Mouse (Mus musculus) activated CD4-positive, CD25-positive, alpha-beta regulatory T cell, adult 4 months (primary cell): Measurements from ENCODE around the gene Oas1h. TPM values are rescaled to one million over a fixed set of nuclear protein-coding genes. Genes with fewer than 3 reads are reported as not detected.

ENCODE experiments used
- polyA plus RNA-seq, 2 experiments: library from polyadenylated mRNA; unstranded; fragments of 100-300 nt; shearing (Covaris generic); gene quantifications; one replicate each; pipeline ENCODE4 v1.2.1; 2017

Oas1h gene
- polyA plus RNA-seq, 2 experiments from 2014 or later: not detected

Other genes starting within 250 kb of the Oas1h start
- gene Rita1, start 248.8 kb upstream of the Oas1h start, polyA plus RNA-seq: 1 to 10 TPM; 1.1 to 2.4 TPM
- gene Ddx54, start 248.7 kb upstream of the Oas1h start, polyA plus RNA-seq: 10 to 100 TPM; 11.7 to 18.4 TPM
- gene Cfap73, start 227.2 kb upstream of the Oas1h start, polyA plus RNA-seq: not detected
- 10 to 100 TPM in 1 of 2 experiments, 1 to 10 TPM in 1; 7.6 to 11.4 TPM for gene Rasal1, start 212.6 kb upstream of the Oas1h start, polyA plus RNA-seq
- gene Dtx1, start 149.5 kb upstream of the Oas1h start, polyA plus RNA-seq: 10 to 100 TPM; 45.6 to 48.2 TPM
- 1 to 10 TPM; 1.9 to 2.5 TPM for gene Oas2, start 111.6 kb upstream of the Oas1h start, polyA plus RNA-seq
- gene Oas3, start 83.8 kb upstream of the Oas1h start, polyA plus RNA-seq: 10 to 100 TPM; 11.4 to 25.1 TPM
- not detected for gene Oas1e, start 65.9 kb upstream of the Oas1h start, polyA plus RNA-seq
- gene Oas1c, start 48.9 kb upstream of the Oas1h start, polyA plus RNA-seq: 10 to 100 TPM; 11.2 to 14.4 TPM
- gene Oas1f, start 14.1 kb upstream of the Oas1h start, polyA plus RNA-seq: not detected
- gene Oas1g, start 26.2 kb downstream of the Oas1h start, polyA plus RNA-seq: 1 to 10 TPM in 1 of 2 experiments, not detected in 1; 1.0 TPM
- gene Oas1a, start 46.1 kb downstream of the Oas1h start, polyA plus RNA-seq: 10 to 100 TPM; 33.6 to 48.3 TPM
- under 1 TPM in 1 of 2 experiments, not detected in 1; 0.17 TPM for gene Oas1d, start 53.1 kb downstream of the Oas1h start, polyA plus RNA-seq
- gene Rph3a, start 148.7 kb downstream of the Oas1h start, polyA plus RNA-seq: not detected